Mouse (Mus musculus) adrenal gland, adult 2 months (tissue): ENCODE results near the gene Ogfr. TPM values are rescaled to one million over a fixed set of nuclear protein-coding genes. Genes with fewer than 3 reads are reported as not detected.

Experiments
- DNase-seq: peaks from one replicate; pipeline ENCODE4 v3.0.0; 2021
- polyA plus RNA-seq: library from polyadenylated mRNA; depleted of rRNA; stranded (reverse); fragments of >200 nt; gene quantifications from 2 replicates; pipeline ENCODE4 v1.2.3, GENCODE M21; 2012; rRNA removed
- total RNA-seq, 2 experiments: library from RNA; stranded (reverse); gene quantifications; 2 replicates each; pipeline ENCODE4 v1.2.3; 2021

Ogfr gene
- total and polyA plus RNA-seq, 3 experiments: 23.6 to 41.5 (median 36.0) TPM

- DNase-seq: no peak
Observed at GRCm38 (mm10) chr2:180600569-180601021, 11.6 kb downstream of the Ogfr start.

DNA sequence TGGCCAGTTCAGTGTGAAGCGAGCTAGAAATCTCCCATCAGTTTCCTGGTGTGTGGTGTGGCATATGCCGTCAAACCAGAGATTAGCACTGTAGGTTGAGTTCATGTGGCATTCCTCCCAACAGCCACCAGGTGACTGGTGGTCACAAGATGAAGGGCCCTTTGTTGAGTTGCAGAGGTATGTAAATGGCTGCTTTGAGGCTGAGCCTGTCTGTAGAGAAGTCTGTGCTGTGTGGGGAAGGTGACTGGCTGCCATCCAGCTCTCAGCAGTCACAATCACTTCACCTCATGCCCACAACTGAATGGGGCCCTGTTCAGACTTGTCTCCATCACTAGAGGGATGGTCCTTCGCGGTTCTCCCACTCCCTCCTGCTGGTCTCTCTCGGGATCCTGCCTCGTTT lies 15.7 kb downstream of the Ogfr start:
- no peak for DNase-seq

- no peak for DNase-seq
Observed at GRCm38 (mm10) chr2:180610283-180610682, 21.2 kb downstream of the Ogfr start.

DNA sequence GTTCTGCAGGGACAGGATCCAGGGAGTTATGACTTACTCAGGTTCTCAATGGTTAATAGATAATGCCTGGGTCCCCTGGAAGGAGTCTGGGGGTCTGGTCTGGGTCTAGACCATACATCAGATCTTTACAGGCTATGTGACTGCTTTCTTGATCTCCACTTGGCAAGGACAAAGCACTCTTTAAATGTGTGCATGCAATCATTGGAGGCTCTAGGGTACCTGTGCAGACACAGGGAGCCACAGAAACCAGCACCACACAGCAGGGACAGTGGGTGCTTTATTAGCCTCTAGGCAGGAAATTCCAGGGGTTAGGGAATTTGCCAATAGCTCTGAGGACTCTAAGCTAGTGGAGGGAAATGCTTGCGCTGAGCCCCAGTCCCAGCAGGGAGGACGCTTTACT lies 22.8 kb downstream of the Ogfr start:
- no peak for DNase-seq

- DNase-seq: no peak
Observed at GRCm38 (mm10) chr2:180641576-180642554, 52.8 kb downstream of the Ogfr start.

GRCm38 (mm10) chr2:180642555-180643260 lies 53.7 kb downstream of the Ogfr start, which contains the start of gene Tcfl5:
Gene Tcfl5, minus strand, starts transcription at chr2:180642708.
- no peak for DNase-seq

GRCm38 (mm10) chr2:180643626-180644025 lies 54.6 kb downstream of the Ogfr start:
- DNase-seq: no peak

Other genes with a start within 250 kb of the Ogfr start
- gene Slco4a1, start 133.0 kb upstream of the Ogfr start, total RNA-seq: 1 to 10 TPM; 2.7 to 3.0 TPM
- 0.74 and 0.83 TPM in 2 replicates for gene Slco4a1, start 133.0 kb upstream of the Ogfr start, polyA plus RNA-seq
- not detected for gene Ntsr1, start 89.3 kb upstream of the Ogfr start, total RNA-seq
- not detected in 2 replicates for gene Ntsr1, start 89.3 kb upstream of the Ogfr start, polyA plus RNA-seq
- 10 to 100 TPM; 17.0 to 17.8 TPM for gene Mrgbp, start 7.9 kb upstream of the Ogfr start, total RNA-seq
- gene Mrgbp, start 7.9 kb upstream of the Ogfr start, polyA plus RNA-seq: 19.3 and 21.3 TPM in 2 replicates
- gene Col9a3, start 8.5 kb downstream of the Ogfr start, total RNA-seq: under 1 TPM; 0.12 to 0.28 TPM
- 0.33 and 0.39 TPM in 2 replicates for gene Col9a3, start 8.5 kb downstream of the Ogfr start, polyA plus RNA-seq
- not detected for gene Tcfl5, start 53.5 kb downstream of the Ogfr start, total RNA-seq
- gene Tcfl5, start 53.5 kb downstream of the Ogfr start, polyA plus RNA-seq: 0.20 TPM in 1 of 2 replicates, not detected in the other
- 10 to 100 TPM; 36.6 to 38.6 TPM for gene Dido1, start 120.8 kb downstream of the Ogfr start, total RNA-seq
- 7.3 and 8.7 TPM in 2 replicates for gene Dido1, start 120.8 kb downstream of the Ogfr start, polyA plus RNA-seq
- 10 to 100 TPM; 58.3 to 61.8 TPM for gene Gid8, start 120.9 kb downstream of the Ogfr start, total RNA-seq
- gene Gid8, start 120.9 kb downstream of the Ogfr start, polyA plus RNA-seq: 11.3 and 12.2 TPM in 2 replicates
- under 1 TPM; 0.52 TPM for gene Slc17a9, start 136.0 kb downstream of the Ogfr start, total RNA-seq
- 2.7 and 3.8 TPM in 2 replicates for gene Slc17a9, start 136.0 kb downstream of the Ogfr start, polyA plus RNA-seq
- gene Bhlhe23, start 187.7 kb downstream of the Ogfr start, total RNA-seq: not detected
- gene Bhlhe23, start 187.7 kb downstream of the Ogfr start, polyA plus RNA-seq: not detected in 2 replicates